Mouse (Mus musculus) thymus, postnatal 0 days (tissue): ENCODE measurements around the gene Znrf4. TPM values are rescaled to one million over a fixed set of nuclear protein-coding genes. Genes with fewer than 3 reads are reported as not detected.
A peak's percentile ranks its signal among the peaks of the same experiment; 100 is the strongest.

Experiments used
- DNase-seq: peaks from one replicate; pipeline ENCODE4 v3.0.0-alpha.2; 2015; ENCODE audit warnings: low spot score
- polyA plus RNA-seq: library from polyadenylated mRNA; unstranded; fragments of >200 nt; fragmentation: Nextera tagmentation; extraction: Ambion mirVana; gene quantifications from 2 replicates; pipeline ENCODE4 v1.2.1, GENCODE M21; 2015

Gene Znrf4
- not detected in 2 replicates for polyA plus RNA-seq

- no peak for DNase-seq
Observed at GRCm38 (mm10) chr17:56512310-56512709, at the start of gene Znrf4. Znrf4 (minus strand) TSS chr17:56512431.

GRCm38 (mm10) chr17:56561866-56562265 lies 49.6 kb upstream of the Znrf4 start:
- DNase-seq = no peak

GRCm38 (mm10) chr17:56560131-56560530 lies 47.9 kb upstream of the Znrf4 start:
- DNase-seq = no peak

- no peak for DNase-seq
Observed at GRCm38 (mm10) chr17:56559386-56559785, 47.2 kb upstream of the Znrf4 start.

GRCm38 (mm10) chr17:56558448-56558847 lies 46.2 kb upstream of the Znrf4 start:
- DNase-seq = peak; percentile 68

- DNase-seq = no peak
Observed at GRCm38 (mm10) chr17:56554122-56554551, 41.9 kb upstream of the Znrf4 start, which contains the start of gene Gm20219. Gm20219 (minus strand) TSS chr17:56554387.

GRCm38 (mm10) chr17:56552781-56553363 lies 40.6 kb upstream of the Znrf4 start:
- DNase-seq = peak; percentile 76

GRCm38 (mm10) chr17:56551841-56552581 lies 39.8 kb upstream of the Znrf4 start:
- DNase-seq = no peak

- DNase-seq = no peak
Observed at GRCm38 (mm10) chr17:56550784-56551475, 38.7 kb upstream of the Znrf4 start.

GRCm38 (mm10) chr17:56548605-56549105 lies 36.4 kb upstream of the Znrf4 start:
- no peak for DNase-seq

- no peak for DNase-seq
Observed at GRCm38 (mm10) chr17:56547846-56548604, 35.8 kb upstream of the Znrf4 start.

GRCm38 (mm10) chr17:56547116-56547845 lies 35.0 kb upstream of the Znrf4 start:
- DNase-seq = no peak

- no peak for DNase-seq
Observed at GRCm38 (mm10) chr17:56546576-56546975, 34.3 kb upstream of the Znrf4 start.

GRCm38 (mm10) chr17:56545945-56546344 lies 33.7 kb upstream of the Znrf4 start:
- DNase-seq = no peak

GRCm38 (mm10) chr17:56544699-56545387 lies 32.6 kb upstream of the Znrf4 start:
- no peak for DNase-seq

GRCm38 (mm10) chr17:56543684-56544224 lies 31.5 kb upstream of the Znrf4 start:
- peak; percentile 17 for DNase-seq

- no peak for DNase-seq
Observed at GRCm38 (mm10) chr17:56542736-56543135, 30.5 kb upstream of the Znrf4 start.

GRCm38 (mm10) chr17:56540562-56540975 lies 28.3 kb upstream of the Znrf4 start:
- peak; percentile 13 for DNase-seq

GRCm38 (mm10) chr17:56537912-56538311 lies 25.7 kb upstream of the Znrf4 start:
- no peak for DNase-seq

GRCm38 (mm10) chr17:56536874-56537273 lies 24.6 kb upstream of the Znrf4 start:
- no peak for DNase-seq
